Mouse (Mus musculus) heart, adult 18-20 months (tissue): ENCODE measurements at regions not wholly inside any gene's neighbourhood (a gene's known extent, or its start where the extent isn't known, plus 50 kb on each side); places are given as distances from the start of the nearest gene placed in this dataset.
A peak's percentile ranks its signal among the peaks of the same experiment; 100 is the strongest.

Source experiments
- DNase-seq, 2 experiments: peaks; one replicate each; pipeline ENCODE4 v3.0.0; 2021 to 2022; ENCODE audit warnings: mixed read lengths in 1 of 2

DNA sequence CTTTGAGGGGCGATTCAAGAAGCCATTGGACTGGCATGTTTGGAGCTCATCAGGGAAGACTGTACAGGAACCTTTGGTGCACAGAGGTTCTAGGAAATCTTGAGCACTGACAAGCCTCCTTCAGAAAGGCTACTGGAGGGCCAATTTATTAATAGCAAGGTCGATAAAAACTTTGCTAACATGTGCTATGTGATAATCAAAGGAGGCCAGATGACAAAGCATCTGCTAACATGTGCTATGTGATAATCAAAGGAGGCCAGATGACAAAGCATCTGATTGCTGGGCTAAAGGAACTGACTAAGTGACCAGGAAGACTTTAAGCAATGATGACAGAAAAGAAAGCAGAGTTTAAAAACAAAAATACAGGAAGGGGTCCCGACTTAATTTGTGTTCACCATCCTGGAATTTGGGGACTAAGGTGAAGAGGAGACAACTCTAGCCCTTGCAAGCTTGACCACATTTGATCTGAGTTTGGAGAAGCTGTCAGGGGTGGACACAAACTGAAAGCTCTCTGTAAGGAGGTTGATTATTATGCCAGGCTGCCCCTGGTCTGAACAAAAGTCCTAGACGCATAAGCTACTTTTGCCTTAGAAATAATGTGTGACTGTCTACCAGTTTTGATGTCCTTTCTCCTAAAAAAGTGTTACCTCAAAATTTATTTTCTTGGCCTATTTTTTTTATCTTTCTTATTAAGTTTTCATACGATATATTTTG, 455.5 kb upstream of the Fam92a start:
- DNase-seq, result no peak

DNA sequence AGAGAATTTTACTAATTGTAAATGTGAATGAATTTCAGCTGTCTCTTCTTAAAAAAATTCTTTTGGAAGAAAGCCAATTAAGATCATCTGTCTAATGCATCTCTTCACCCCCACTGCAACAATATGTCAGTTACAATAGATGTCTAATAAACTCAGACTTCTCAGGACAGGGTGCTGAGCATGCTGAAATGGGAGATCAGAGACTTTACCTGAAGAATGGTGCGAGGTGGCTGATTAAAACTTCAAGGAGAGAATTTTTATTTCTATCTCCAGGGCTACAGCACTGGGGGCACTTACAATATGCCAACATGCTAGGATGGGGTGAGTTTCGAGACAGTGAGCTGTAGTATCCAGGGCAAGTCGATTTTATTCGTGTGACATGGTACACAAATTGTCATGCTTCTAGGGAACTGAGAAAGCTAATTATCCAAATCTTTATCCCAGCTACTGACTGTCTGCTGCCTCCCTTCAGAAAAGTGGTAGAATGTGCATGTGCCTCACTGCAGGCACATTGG, 449.0 kb upstream of the Fam92a start:
- DNase-seq, result no peak

DNA sequence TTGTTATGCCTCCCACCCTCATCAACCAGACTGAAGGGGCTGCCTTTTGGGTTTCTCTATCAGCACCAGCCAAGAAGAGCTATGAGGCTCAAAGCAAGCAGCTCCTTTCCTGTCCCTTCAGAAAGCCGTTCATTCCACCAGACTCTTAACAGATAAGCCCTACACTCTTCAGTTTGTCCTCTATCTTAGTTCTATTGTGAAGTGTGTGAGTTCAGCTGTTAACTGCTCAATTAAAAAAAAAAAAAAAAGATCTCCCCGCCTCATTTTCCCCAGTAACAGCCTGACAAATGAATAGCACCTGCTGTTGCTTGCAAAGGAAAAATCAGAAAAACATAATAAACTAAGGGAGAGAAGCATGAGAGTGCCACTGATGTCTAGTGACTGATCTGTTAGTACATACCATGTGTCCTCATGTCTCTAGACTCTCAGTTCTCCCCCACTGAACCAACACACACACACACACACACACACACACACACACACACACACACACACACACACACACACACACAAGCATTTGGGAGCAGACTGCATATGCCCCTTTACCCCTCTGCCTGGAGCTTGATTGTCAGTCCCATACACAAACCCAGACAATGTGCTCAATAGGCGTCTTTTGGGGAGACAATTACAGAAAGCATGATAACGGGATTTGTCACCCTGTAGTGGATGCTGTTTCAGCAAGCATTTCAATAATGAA, 448.4 kb upstream of the Fam92a start:
- DNase-seq, result no peak

DNA sequence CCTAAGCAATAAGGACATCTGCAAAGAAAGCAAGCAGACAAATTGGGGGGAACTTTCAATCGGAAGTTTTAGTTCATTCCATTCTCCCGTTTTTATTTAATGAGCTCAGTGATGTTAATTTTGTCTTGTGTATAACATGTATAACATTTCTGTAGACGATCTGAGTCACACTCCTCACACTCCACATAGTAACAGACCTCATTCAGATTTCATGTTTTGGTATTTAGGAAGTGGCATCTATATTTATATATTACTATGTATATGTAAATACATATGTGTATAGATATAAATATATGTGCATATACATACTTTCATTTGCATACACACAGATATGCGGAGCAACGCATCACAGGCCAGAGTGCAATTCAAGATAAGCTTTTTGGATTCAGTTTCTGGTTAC, 444.9 kb upstream of the Fam92a start:
- DNase-seq, result no peak

DNA sequence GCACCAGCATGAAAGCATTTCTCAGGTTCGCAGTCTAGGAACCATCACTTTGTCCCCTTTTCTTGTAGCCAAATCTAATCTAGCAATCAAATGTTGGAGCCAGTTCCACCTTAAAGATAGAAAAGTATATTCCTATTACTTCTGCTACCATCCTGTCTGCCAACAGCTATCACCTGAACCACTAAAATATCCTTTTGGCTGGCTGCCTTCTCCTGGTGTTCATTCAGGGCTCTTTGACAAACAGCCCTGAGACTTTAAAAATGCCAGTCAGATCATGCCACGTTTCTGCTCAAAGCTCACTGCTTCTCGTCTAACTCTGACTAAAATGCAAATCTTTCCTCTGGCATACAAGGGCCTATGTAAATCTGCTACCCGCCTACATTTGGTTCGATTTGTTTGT, 439.7 kb upstream of the Fam92a start:
- no peak for DNase-seq

DNA sequence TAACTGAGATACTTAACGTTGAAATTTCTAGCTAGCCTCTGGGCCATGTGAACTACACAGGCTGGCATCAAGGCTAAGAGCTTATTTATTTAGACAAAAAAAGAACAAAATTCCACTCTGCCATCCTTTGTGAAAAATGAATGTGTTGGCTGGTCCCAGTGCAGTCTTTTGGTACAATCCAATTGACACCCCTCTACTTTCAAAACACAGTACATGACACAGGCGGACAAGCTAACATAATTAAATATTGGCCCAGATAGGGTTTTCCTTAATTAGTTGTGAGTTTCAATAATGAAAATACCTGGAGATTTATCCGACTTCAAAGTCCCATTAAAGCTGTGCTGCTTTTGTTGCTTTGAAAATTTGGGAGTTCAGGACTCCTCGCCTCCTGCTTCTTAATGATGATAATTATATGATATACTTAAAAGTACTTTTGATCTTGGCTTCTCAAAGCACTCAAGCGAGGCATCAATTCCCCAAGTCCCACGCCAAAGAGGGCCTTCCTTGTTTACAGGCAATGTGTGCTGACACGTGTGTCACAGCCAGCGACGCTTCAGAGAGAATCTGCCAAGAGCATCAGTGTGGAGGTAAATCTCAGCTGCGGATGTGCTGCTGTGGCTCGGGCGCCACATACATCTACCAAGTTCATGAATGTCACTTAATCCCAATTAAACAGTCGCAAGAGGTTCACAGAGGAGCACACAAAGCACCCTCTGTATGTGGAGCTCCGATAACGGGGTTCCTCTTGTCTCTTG, 429.5 kb upstream of the Fam92a start:
- no peak for DNase-seq

DNA sequence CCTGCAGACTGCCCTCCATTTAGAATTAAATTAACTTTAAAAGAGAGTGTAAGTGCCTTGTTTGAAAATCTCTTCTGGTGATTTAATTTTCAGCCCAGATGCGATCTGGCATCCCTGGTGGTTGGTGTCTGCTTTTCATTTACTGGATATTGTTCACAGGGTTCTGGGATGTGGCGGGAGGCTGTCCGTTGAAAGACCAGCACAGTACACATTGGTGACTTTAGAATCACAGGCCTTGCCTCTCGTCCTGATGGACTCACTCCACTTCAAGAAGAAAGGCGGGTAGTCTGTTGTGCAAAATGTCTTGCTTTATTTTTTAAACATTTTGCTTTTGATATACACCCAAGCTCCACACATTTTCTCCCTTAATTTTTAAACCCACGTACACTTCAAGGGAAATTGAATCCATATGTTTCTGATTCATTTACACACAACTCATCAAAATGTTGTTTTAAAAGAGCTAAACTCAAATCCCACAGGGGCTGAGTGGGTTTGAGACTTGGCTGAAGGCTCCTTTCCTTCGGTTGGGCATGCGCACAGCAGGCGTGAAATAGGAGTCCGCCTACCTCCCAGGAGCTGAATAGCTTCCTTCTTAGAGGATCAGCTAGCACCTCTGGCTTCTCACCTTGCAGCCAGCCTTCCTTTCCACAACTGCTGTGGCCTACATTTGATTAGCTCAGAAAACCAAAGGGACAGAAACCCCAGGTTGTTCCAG, 424.1 kb upstream of the Fam92a start:
- DNase-seq, result no peak

DNA sequence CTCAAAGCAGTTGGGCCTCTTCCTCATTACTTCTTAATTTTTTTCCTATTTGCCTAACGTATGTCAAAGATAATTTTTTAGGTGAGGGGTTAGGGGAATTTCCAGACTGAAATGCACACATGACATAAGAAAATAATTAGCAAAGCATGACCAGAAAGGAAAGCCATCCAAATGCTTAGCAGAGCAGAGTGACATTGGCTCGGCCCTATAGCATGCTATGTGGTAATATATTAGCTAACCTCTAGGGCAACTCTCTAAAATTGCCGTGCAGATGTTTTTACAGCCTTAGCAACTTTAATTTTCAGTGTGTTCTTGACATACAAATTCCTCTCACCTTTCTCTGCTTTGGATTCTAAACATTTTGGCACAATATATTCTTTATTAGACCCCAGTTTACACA, 421.2 kb upstream of the Fam92a start:
- no peak for DNase-seq

DNA sequence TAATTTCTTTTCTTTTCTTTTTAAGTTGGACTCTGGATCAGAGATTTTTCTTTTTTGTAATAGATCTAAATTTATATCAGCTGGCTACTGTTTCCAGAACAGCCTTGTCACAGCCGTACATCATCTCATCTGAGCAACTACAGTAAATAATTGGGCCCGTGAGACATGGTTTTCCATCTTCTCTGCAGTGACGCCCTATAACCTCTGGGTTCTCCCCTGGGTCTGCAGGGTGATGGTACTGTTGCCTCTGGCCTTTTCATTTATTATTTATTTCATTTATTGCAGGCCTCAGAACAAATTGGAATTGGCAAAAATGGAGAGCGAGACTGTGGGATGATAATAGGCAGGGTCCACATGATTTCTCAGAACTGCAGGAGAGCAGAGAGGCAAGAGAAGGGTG, 406.3 kb upstream of the Fam92a start:
- no peak for DNase-seq

DNA sequence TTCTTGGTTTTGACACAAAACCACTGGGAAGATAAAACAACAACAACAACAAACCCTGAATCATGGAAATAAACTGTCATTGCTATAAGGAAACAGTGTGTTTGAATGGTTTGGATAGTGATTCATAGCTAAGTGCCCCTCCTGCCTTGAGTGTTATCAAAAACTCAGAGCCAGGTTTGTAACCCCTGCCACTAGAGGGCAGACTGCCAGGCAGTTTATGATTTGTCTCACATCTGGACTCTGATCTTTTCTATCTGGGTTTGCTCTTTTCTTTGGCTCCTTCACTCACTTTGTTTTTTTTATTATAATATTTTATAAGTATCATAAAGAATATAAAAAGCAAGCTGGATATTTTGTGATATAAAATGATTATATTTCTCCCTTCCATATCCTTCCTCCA, 400.1 kb upstream of the Fam92a start:
- peak in 1 of 2 experiments; percentile 17 for DNase-seq

DNA sequence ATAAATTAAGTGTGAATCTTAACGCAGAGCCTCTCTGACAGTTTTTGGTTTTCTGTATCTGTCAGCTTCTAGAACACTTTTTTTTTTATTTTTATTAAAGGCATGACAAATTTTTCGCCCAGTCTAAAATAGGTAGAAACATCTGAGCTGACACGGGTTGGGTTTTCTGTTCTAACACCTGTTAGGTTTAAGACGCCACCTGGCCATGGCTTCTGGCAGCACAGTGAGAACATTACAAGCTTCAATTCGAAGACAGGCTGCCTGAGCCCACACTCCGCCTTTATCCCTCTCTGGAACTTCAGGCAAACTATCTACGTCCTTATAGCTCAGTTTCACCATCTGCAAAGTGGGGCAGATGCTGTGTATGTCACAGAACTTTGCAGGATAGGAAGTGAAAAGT, 398.9 kb upstream of the Fam92a start:
- no peak for DNase-seq

DNA sequence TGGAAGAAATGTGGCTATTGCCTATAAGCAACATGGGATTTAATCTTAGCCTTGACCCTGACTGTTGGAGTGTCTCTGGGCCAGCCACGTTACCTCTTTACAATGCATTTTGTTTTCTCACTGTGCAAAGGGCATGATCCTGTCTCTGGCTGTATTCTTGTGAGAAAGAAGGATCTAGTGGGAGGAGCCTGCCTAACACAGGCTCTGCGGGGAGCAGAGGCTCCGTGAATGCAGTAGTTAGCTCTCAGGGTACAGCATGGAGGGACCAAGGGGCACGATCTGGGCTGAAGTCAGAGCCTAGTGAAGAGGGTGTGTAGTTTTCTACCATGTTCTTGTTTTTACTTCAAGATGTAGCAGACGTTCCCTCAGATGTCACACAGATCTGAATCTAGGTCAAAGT, 395.8 kb upstream of the Fam92a start:
- DNase-seq, result no peak

DNA sequence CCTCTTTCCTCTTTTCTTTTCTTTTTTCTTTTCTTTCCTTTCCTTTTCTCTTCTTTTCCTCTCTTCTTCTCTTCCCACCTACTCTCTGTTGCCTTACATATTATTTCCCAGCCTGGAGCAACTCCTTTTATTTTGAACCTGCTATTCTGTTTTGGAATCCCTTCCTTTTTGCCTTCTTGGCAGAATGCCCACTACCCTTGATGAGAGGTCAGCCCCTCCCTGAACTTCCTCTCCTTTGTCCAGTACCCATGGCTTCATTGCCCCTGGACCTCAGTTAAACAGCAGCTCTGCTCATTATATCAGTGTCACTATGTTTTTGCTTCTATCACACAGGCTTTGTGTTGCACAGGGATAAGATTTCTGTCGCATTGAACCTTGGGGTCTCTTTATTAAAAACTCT, 391.2 kb upstream of the Fam92a start:
- peak; percentile 7 to 23 for DNase-seq

DNA sequence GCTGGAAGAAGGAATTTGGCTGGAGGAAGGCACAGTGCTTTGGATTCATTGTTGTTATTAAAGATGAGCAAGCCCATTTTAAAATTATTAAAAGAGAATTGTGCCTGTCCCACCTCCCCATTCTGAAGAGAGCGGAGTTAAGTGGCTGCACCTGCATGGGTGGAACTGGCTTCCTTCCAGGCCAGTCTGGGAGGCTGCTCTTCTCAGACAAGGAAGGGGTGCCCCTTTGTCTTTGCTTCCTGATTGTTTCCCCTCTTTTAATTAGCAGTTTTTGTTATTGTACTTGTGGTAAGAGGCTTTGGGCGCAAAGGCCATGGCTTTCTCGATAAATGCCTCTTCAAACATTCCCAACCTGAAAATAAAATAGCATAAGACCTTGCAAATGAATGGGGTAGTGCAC, 388.7 kb upstream of the Fam92a start:
- DNase-seq, result no peak

DNA sequence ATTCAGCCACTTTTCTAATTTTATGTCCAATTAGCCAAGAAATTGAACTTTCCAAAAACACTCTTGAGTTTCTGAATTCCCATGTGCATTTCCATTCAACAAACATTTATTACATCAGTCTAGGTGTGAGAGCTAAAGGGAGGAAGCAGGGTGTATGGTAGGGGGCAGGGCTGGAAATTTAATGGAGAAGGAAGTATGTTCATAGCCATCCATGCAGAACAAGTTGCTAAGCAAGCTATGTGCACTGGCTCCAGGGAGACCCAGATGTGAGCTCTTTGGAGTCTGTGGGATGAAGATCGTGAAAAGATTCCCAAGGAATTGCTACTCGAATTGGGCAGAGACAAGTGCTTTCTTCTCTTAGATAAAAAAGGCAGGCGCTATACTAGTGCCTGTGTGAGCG, 388.2 kb upstream of the Fam92a start:
- DNase-seq, result no peak

DNA sequence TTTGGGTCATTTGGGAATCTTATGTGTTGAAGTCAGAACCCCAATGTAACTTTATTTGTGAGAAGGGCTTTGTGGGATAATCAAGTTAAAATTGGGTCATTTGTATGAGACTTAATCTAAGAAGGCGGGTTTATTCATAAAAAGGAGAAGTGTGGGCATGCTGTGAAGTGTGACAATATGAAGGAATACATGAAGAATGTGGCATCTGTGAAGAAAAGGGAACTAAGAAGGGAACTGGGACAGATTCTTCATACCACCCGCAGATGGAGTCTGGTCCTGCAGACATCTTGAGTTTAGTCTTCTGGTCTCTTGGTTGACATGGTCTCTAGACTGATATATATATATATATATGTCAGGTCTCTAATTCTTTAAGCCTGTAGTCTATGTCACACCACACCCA, 385.3 kb upstream of the Fam92a start:
- no peak for DNase-seq

DNA sequence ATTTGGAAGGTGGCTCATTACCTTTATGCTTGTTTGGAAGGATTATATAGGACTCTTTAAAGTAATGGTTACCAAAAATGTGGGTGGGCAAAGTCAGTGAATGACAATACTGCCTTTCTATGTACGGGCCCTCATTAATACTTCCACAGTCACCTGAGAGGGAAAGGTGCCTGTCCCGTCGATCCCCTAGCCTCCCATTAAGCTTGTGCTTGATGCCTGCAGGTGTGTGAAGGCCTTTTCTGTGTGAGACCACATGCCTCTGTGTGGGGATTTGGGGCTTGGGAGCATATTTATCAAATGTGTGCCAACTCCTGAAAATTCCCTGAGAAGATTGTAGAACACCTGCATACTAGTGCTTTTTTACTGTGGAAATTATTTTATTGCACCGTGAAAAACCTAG, 377.4 kb upstream of the Fam92a start:
- no peak for DNase-seq

DNA sequence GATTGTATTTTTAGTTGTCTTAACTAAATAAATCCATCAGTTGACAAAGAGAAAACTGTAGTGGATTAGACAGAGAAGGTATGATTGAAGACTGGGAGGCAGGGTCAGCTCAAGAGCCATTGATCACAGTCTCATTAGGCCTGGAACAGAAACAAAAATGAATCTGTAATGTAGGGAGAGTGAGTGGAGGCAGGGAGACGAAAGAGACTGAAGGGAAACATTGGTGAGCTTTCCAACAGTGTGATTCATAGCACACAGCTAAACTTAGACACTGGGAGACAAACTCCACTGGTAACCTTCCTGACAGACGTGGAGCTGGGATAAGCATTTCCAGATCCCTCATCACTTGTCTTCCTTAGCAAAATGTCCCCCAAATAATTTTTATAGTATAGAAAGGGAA, 372.1 kb upstream of the Fam92a start:
- DNase-seq, result no peak

DNA sequence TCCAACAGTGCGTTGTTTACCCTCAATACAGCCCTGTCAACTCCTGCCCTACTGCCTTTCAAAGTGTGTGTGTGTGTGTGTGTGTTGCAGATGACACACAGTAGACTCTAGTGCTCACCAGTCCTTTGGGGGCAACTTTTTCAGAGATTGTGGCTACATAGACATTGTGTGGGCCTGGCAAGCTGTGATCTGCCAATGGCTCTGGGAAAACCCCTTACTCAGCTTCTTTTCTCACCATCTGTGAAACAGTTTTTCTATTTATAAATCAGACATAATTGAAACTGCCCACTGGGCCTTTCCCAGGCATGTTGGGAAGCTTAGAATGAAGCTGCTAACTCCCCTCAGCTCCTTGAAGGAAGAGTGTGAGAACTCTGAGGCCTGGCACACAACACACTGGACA, 369.7 kb upstream of the Fam92a start:
- no peak for DNase-seq

DNA sequence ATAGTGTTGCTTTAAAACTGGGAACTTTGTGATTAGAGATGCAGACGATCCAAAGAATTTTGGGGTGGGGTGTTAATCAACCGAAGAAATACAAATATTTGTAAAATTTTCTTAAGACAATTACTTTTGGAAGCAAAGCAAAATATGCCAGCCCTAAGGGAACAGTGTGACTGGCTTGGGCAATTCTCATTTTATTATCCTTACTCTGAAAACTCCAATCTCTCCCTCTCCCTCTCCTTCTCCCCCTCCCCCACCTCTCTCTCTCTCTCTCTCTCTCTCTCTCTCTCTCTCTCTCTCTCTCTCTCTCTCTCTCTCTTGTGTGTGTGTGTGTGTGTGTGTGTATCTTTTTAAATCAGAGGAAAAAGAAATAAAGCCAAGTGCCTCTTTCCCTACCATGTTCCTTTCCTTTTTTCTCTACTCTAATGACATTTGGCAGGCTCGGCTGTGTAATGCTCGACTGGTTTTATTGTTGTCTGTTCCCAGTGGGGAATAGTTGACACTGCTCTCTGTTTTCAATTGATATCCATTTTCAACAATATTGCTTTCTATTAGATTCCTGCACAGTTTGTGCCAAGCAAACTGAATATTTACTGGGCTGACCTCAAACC, 367.5 kb upstream of the Fam92a start:
- no peak for DNase-seq

DNA sequence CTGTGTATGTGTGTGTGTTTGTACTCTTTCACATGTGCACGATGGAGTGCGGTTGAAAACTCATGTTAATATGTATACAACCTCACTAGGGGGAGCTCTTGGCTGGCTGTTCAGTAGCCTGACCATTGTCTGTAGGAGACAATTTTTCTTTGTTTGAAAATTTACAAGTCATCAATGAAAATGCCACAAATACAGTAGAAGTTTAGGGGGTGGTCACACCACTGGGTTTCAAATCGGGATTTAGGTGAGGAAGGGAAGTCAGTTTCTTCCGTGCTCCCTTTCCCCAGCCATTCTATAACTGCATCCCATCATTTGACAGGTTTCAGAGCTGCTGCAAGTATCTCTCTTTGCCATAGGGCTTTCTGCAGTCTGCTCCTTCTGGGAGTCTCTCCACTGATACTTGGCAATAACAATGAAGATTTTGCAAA, 366.9 kb upstream of the Fam92a start:
- DNase-seq, result peak; percentile 13 to 68

DNA sequence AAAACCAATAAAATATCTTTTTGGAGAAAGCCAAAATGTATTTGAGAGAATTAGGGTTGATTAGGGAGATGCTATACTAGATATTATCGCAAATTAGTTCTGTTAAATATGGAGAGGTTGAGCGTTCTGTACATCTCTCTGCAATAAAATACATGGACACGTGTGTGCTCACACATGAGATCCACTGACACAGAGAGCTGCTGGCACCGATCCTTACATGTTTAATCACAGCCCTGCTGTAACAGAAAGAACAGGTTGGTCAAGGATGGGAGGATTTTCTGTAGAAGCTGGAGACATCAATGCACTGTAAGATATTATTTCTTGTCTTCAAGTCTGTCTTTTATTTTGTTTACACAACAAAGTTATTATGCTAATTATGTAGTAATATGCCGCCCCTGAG, 366.2 kb upstream of the Fam92a start:
- DNase-seq, result no peak
